ENCODE assay signal across 8 mouse cellular contexts in genomic region chr1:19973364-19973763, GRCm38 (mm10).
A peak's percentile ranks its signal among the peaks of the same experiment; 100 is the strongest.
DNase-seq lines count a peak whose midpoint lies in the region; ATAC-seq and TF ChIP-seq lines count a peak whose summit lies in the region.

No protein-coding gene starts in this region.

- no peaks in the 10 kb centered on the region for H3K4me1 ChIP-seq in lung, postnatal 0 days (ENCODE audit: insufficient read depth, low read depth, low read length)
- H3K4me1 ChIP-seq in kidney, postnatal 0 days (replicated peaks; ENCODE audit: insufficient read depth, low read length): no peaks in the 10 kb centered on the region
- H3K4me1 ChIP-seq in stomach, embryonic 15.5 days: no peaks in the 10 kb centered on the region

- no peak overlapping the region for H3K27ac ChIP-seq in lung, postnatal 0 days (ENCODE audit: low read length)
- no peak overlapping the region for H3K27ac ChIP-seq in kidney, postnatal 0 days
- H3K27ac ChIP-seq in stomach, embryonic 15.5 days: no peak overlapping the region

- no peaks in the 10 kb centered on the region for H3K36me3 ChIP-seq in lung, postnatal 0 days (ENCODE audit: insufficient read depth, low read length)
- no peaks in the 10 kb centered on the region for H3K36me3 ChIP-seq in kidney, postnatal 0 days (ENCODE audit: insufficient read depth, low read length)
- no peaks in the 10 kb centered on the region for H3K36me3 ChIP-seq in stomach, embryonic 15.5 days

- H3K9me3 ChIP-seq in lung, postnatal 0 days (ENCODE audit: low read length): no peaks in the 10 kb centered on the region
- H3K9me3 ChIP-seq in kidney, postnatal 0 days (replicated peaks; ENCODE audit: low read length): no peaks in the 10 kb centered on the region
- H3K9me3 ChIP-seq in stomach, embryonic 15.5 days: no peaks in the 10 kb centered on the region

- H3K9ac ChIP-seq in lung, postnatal 0 days (replicated peaks; ENCODE audit: low read depth): no peak overlapping the region
- H3K9ac ChIP-seq in kidney, postnatal 0 days (ENCODE audit: low read depth, low read length): no peak overlapping the region
- H3K9ac ChIP-seq in stomach, embryonic 15.5 days: no peak overlapping the region

- H3K4me3 ChIP-seq in lung, postnatal 0 days (ENCODE audit: low read depth, low read length): no peak overlapping the region
- H3K4me3 ChIP-seq in kidney, postnatal 0 days (replicated peaks; ENCODE audit: low read depth, low read length): no peak overlapping the region
- H3K4me3 ChIP-seq in stomach, embryonic 15.5 days (replicated peaks): no peak overlapping the region

- ATAC-seq in lung, postnatal 0 days: no peak
- 0 out of 2 replicates have a peak, but pooled peaks have one; percentile 21 for ATAC-seq in kidney, postnatal 0 days (replicated peaks; ENCODE audit: low FRiP score, low read depth)
- ATAC-seq in stomach, embryonic 15.5 days (ENCODE audit: insufficient read depth, low FRiP score, low read depth): 0 out of 2 replicates have a peak, but pooled peaks have one; percentile 18

- 55% methylated on average over 4 of the region's 4 CpGs for WGBS in lung, postnatal 0 days
- 50% methylated on average over 4 of the region's 4 CpGs for WGBS in kidney, postnatal 0 days
- WGBS in stomach, embryonic 15.5 days: 35% methylated on average over 4 of the region's 4 CpGs

- no peaks in the 10 kb centered on the region for H3K27me3 ChIP-seq in lung, postnatal 0 days (replicated peaks; ENCODE audit: insufficient read depth, low read length)
- no peaks in the 10 kb centered on the region for H3K27me3 ChIP-seq in kidney, postnatal 0 days (ENCODE audit: insufficient read depth, low read length)
- no peaks in the 10 kb centered on the region for H3K27me3 ChIP-seq in stomach, embryonic 15.5 days (replicated peaks)

- TF ChIP-seq CTCF in lung, postnatal 0 days (IDR thresholded peaks at IDR 0.05): no peak
- peak; percentile 48; the same call in 1 of the 2 replicates for TF ChIP-seq CTCF in kidney, postnatal 0 days (IDR thresholded peaks at IDR 0.05; ENCODE audit: low read depth)

- no peak for TF ChIP-seq EP300 in lung, postnatal 0 days (IDR thresholded peaks at IDR 0.05)

- peak; percentile 6 to 24 for DNase-seq in cerebellum, postnatal 14 days
- DNase-seq in cerebellum, adult 9-11 months: no peak
- peak; percentile 15 for DNase-seq in lung, postnatal 0 days (ENCODE audit: low spot score)
- DNase-seq in lung, postnatal 14 days: no peak
- DNase-seq in kidney, postnatal 0 days (ENCODE audit: low spot score): peak; percentile 65
- DNase-seq in left cerebral cortex, adult 8-10 months (ENCODE audit: low spot score in 2 of 2): no peak
- no peak for DNase-seq in spleen, postnatal 10 days (ENCODE audit: low spot score in 2 of 2)

- no peak overlapping the region for H3K4me2 ChIP-seq in lung, postnatal 0 days (replicated peaks; ENCODE audit: low read depth, low read length)
- no peak overlapping the region for H3K4me2 ChIP-seq in kidney, postnatal 0 days (ENCODE audit: low read length)
- H3K4me2 ChIP-seq in stomach, embryonic 15.5 days: no peak overlapping the region

Comparison
In these comparisons a context has a peak if more than half of its experiments do, and no peak if none do; other contexts are left out.
1. DNase-seq: peak in cerebellum, postnatal 14 days (2 of 2), lung, postnatal 0 days (single experiment) and kidney, postnatal 0 days (single experiment); none in cerebellum, adult 9-11 months (single experiment), lung, postnatal 14 days (single experiment), left cerebral cortex, adult 8-10 months (0 of 2) and spleen, postnatal 10 days (0 of 2).